Mouse (Mus musculus) MEL (cell line): ENCODE data around the gene Far2. TPM values are rescaled to one million over a fixed set of nuclear protein-coding genes. Genes with fewer than 3 reads are reported as not detected.

Source experiments
- DNase-seq: peaks from one replicate; pipeline ENCODE4 v3.0.0; 2011; ENCODE audit warnings: low read depth, low spot score
- H3K27ac ChIP-seq: 2 replicates; pipeline ENCODE4 v1.5.1; 2012; ENCODE audit warnings: low read depth, mild to moderate bottlenecking, control low read depth, low read length, moderate library complexity; ENCODE audit not compliant: control insufficient read depth
- H3K27me3 ChIP-seq, 2 experiments: fragments of 150-350 bp in 1 of 2; sonication (generic) in 1 of 2; 2 replicates each; pipeline ENCODE4 v1.6.1; 2012; ENCODE audit warnings: low read length in 2 of 2, mild to moderate bottlenecking in 2 of 2, improper control_type of control experiment in 1 of 2, moderate library complexity in 1 of 2; ENCODE audit not compliant: insufficient read depth in 2 of 2, control insufficient read depth in 1 of 2
- H3K36me3 ChIP-seq, 2 experiments: 2 replicates each; pipeline ENCODE4 v1.6.1; 2012 to 2014; ENCODE audit warnings: low read length in 2 of 2, improper control_type of control experiment in 1 of 2, inconsistent platforms in 1 of 2, mild to moderate bottlenecking in 1 of 2; ENCODE audit not compliant: insufficient read depth in 2 of 2, control insufficient read depth in 1 of 2
- H3K4me1 ChIP-seq, 2 experiments: fragments of 150-350 bp in 1 of 2; sonication (generic) in 1 of 2; 2 replicates each; pipeline ENCODE4 v1.6.1; 2012; ENCODE audit warnings: low read length in 2 of 2, improper control_type of control experiment in 1 of 2, mild to moderate bottlenecking in 1 of 2; ENCODE audit not compliant: insufficient read depth in 2 of 2, control insufficient read depth in 1 of 2
- H3K4me3 ChIP-seq, 2 experiments: fragments of 150-350 bp in 1 of 2; sonication (generic) in 1 of 2; 2 replicates each; pipeline ENCODE4 v1.5.1; 2012; ENCODE audit warnings: low read depth in 2 of 2, low read length in 2 of 2, mild to moderate bottlenecking in 2 of 2, moderate library complexity in 2 of 2, control low read depth in 1 of 2, improper control_type of control experiment in 1 of 2; ENCODE audit not compliant: control insufficient read depth in 1 of 2, insufficient read depth in 1 of 2
- H3K79me2 ChIP-seq: 2 replicates; pipeline ENCODE4 v1.6.1; 2012; ENCODE audit warnings: mild to moderate bottlenecking, low read length, moderate library complexity; ENCODE audit not compliant: control insufficient read depth, poor library complexity, insufficient read depth
- H3K9ac ChIP-seq: 2 replicates; pipeline ENCODE4 v1.6.1; 2012; ENCODE audit warnings: low read depth, mild to moderate bottlenecking, control low read depth, low read length, moderate library complexity; ENCODE audit not compliant: control insufficient read depth, poor library complexity, severe bottlenecking
- H3K9me3 ChIP-seq: fragments of 150-350 bp; sonication (generic); replicated peaks from 2 replicates; pipeline ENCODE4 v1.6.1; 2012; ENCODE audit warnings: mild to moderate bottlenecking, low read length, improper control_type of control experiment, moderate library complexity; ENCODE audit not compliant: insufficient read depth
- BHLHE40 ChIP-seq: IDR thresholded peaks from 2 replicates; pipeline ENCODE4 v1.6.1; 2012; ENCODE audit warnings: low read depth, mild to moderate bottlenecking, inconsistent platforms, low read length, improper control_type of control experiment, borderline replicate concordance
- CHD1 ChIP-seq: IDR thresholded peaks from 2 replicates; pipeline ENCODE4 v1.6.1; 2012; ENCODE audit warnings: low read depth, mild to moderate bottlenecking, inconsistent platforms, low read length, improper control_type of control experiment
- CHD2 ChIP-seq: IDR thresholded peaks from 2 replicates; pipeline ENCODE4 v1.6.1; 2011; ENCODE audit warnings: low read length, improper control_type of control experiment
- EP300 ChIP-seq, 2 experiments: IDR thresholded peaks; 2 replicates each; pipeline ENCODE4 v1.6.1; 2011; ENCODE audit warnings: improper control_type of control experiment in 2 of 2, low read length in 2 of 2, low read depth in 1 of 2, mild to moderate bottlenecking in 1 of 2
- GABPA ChIP-seq: IDR thresholded peaks from 2 replicates; pipeline ENCODE4 v1.6.1; 2012; ENCODE audit warnings: low read depth, mild to moderate bottlenecking, inconsistent platforms, low read length, improper control_type of control experiment, moderate library complexity
- GATA1 ChIP-seq: IDR thresholded peaks from 2 replicates; pipeline ENCODE4 v1.6.1; 2011; ENCODE audit warnings: low read depth, low read length, improper control_type of control experiment
- HCFC1 ChIP-seq: IDR thresholded peaks from 2 replicates; pipeline ENCODE4 v1.6.1; 2012; ENCODE audit warnings: low read depth, mild to moderate bottlenecking, inconsistent platforms, low read length, improper control_type of control experiment, moderate library complexity
- MAFK ChIP-seq: IDR thresholded peaks from 2 replicates; pipeline ENCODE4 v1.6.1; 2011; ENCODE audit warnings: low read depth, mild to moderate bottlenecking, low read length, improper control_type of control experiment, borderline replicate concordance
- MEF2A ChIP-seq: IDR thresholded peaks from 2 replicates; pipeline ENCODE4 v1.6.1; 2014; ENCODE audit warnings: low read depth, mild to moderate bottlenecking, inconsistent platforms, low read length, improper control_type of control experiment; ENCODE audit not compliant: poor library complexity, insufficient replicate concordance, severe bottlenecking; ENCODE audit errors: extremely low read depth
- MXI1 ChIP-seq: IDR thresholded peaks from 2 replicates; pipeline ENCODE4 v1.6.1; 2011; ENCODE audit warnings: mild to moderate bottlenecking, low read depth, low read length, improper control_type of control experiment
- MYB ChIP-seq: IDR thresholded peaks from 2 replicates; pipeline ENCODE4 v1.6.1; 2011; ENCODE audit warnings: mild to moderate bottlenecking, low read depth, low read length, improper control_type of control experiment
- SMC3 ChIP-seq: IDR thresholded peaks from 2 replicates; pipeline ENCODE4 v1.6.1; 2011; ENCODE audit warnings: low read depth, low read length, improper control_type of control experiment
- TAL1 ChIP-seq: IDR thresholded peaks from 2 replicates; pipeline ENCODE4 v1.6.1; 2012; ENCODE audit warnings: mild to moderate bottlenecking, inconsistent platforms, low read length, moderate library complexity, mixed read lengths
- UBTF ChIP-seq: IDR thresholded peaks from 2 replicates; pipeline ENCODE4 v1.6.1; 2012; ENCODE audit warnings: low read depth, mild to moderate bottlenecking, inconsistent platforms, low read length, improper control_type of control experiment, moderate library complexity, borderline replicate concordance; ENCODE audit not compliant: insufficient read depth
- USF2 ChIP-seq, 2 experiments: IDR thresholded peaks; 2 replicates each; pipeline ENCODE4 v1.6.1; 2011 to 2012; ENCODE audit warnings: improper control_type of control experiment in 2 of 2, low read length in 2 of 2, borderline replicate concordance in 1 of 2, inconsistent platforms in 1 of 2, low read depth in 1 of 2, mild to moderate bottlenecking in 1 of 2; ENCODE audit not compliant: insufficient read depth in 1 of 2
- ZC3H11A ChIP-seq: IDR thresholded peaks from 2 replicates; pipeline ENCODE4 v1.6.1; 2012; ENCODE audit warnings: low read depth, mild to moderate bottlenecking, inconsistent platforms, low read length, improper control_type of control experiment
- ZKSCAN1 ChIP-seq: IDR thresholded peaks from 2 replicates; pipeline ENCODE4 v1.6.1; 2012; ENCODE audit warnings: low read depth, mild to moderate bottlenecking, inconsistent platforms, low read length, improper control_type of control experiment, moderate library complexity
- ZMIZ1 ChIP-seq: IDR thresholded peaks from 2 replicates; pipeline ENCODE4 v1.6.1; 2012; ENCODE audit warnings: low read depth, mild to moderate bottlenecking, inconsistent platforms, low read length, improper control_type of control experiment, moderate library complexity
- ZNF384 ChIP-seq: IDR thresholded peaks from 2 replicates; pipeline ENCODE4 v1.6.1; 2012; ENCODE audit warnings: low read depth, mild to moderate bottlenecking, inconsistent platforms, low read length, improper control_type of control experiment
- polyA plus RNA-seq, 2 experiments: library from polyadenylated mRNA; stranded (reverse) in 1 of 2; unstranded in 1 of 2; fragments of >175 nt in 1 of 2; fragments of >200 nt in 1 of 2; gene quantifications; 2 replicates each; pipeline versions ENCODE4 v1.2.1 to v1.2.4; 2012; ENCODE audit warnings: low replicate concordance in 2 of 2, low read depth in 1 of 2; ENCODE audit not compliant: insufficient read length in 2 of 2, insufficient read depth in 1 of 2, missing spikeins in 1 of 2
- total RNA-seq: library from RNA; depleted of rRNA; stranded (reverse); fragments of 300-350 nt; gene quantifications from 2 replicates; pipeline ENCODE4 v1.2.3, GENCODE M21; 2012

Far2 gene
- total and polyA plus RNA-seq, 3 experiments, result 0.81 to 2.8 TPM; not detected in 1

DNA sequence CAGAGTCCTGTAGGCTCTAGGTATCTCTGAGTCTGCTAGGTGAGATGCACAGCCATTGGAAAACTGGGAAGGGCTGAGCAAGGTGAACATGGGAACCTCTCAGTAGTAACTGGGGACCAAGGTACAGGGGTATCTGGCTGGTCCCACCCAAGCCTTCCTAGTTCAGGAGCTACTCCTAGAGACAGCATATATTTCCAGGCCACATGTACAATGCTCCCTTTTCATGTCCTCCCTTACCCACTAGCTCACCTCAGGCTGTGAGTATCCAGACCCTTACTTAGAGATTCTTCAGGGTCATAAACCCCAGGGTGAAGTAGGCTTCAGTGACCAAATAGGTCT is 560 bp downstream of the Far2 start:
- Histone ChIP-seq H3K9ac (no peak overlapping the region), H3K27me3 (no peaks in the 10 kb centered on the region), H3K4me1 (no peaks in the 10 kb centered on the region)
- no peak for DNase-seq
- no peak for TF ChIP-seq MXI1
- TF ChIP-seq, all 39 proteins: peak for 0
- no peaks in the 10 kb centered on the region for H3K36me3 ChIP-seq
- no peaks in the 10 kb centered on the region for H3K9me3 ChIP-seq
- no peaks in the 10 kb centered on the region for H3K79me2 ChIP-seq
- no peak overlapping the region for H3K4me3 ChIP-seq
- no peak overlapping the region for H3K27ac ChIP-seq

DNA sequence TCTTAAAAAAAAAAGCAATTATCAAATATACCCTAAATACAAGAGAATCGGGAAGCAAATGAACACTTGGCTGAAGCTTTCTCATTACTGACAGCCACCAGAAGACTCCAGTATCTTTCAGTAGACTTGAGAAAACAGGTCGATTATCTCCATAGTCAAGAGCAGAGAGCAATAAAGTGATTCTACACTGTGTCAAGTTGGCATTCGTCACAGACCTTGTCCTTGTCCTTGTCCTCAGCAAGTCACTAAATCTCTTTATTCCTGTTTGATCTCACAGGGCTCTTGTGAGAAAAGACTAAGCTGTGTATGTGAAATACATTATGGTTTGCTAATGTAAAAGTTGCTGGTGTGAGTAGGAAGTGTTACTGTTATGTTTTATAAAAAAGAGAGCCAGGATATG is 16.1 kb downstream of the Far2 start:
- H3K9ac ChIP-seq, result no peak overlapping the region
- no peak overlapping the region for H3K27ac ChIP-seq
- H3K9me3 ChIP-seq, result no peaks in the 10 kb centered on the region
- no peak for TF ChIP-seq BHLHE40
- TF ChIP-seq ZC3H11A, result no peak
- no peak for TF ChIP-seq ZNF384
- no peak for TF ChIP-seq GABPA
- no peak for TF ChIP-seq EP300 (IDR thresholded peaks at IDR 0.05; ENCODE audit: low read depth in 1 of 2, low read length in 2 of 2)
- no peak for TF ChIP-seq MYB
- TF ChIP-seq MEF2A, result no peak
- no peak for TF ChIP-seq UBTF
- TF ChIP-seq HCFC1, result no peak
- TF ChIP-seq CHD1, result no peak
- no peak for TF ChIP-seq MAFK
- TF ChIP-seq USF2 (IDR thresholded peaks at IDR 0.05; ENCODE audit: borderline replicate concordance in 1 of 2, insufficient read depth in 1 of 2, low read depth in 1 of 2, low read length in 2 of 2), result no peak
- no peak for TF ChIP-seq ZKSCAN1
- no peak for TF ChIP-seq GATA1
- TF ChIP-seq SMC3, result no peak
- TF ChIP-seq TAL1, result no peak
- TF ChIP-seq ZMIZ1, result no peak
- no peak for TF ChIP-seq CHD2
- H3K79me2 ChIP-seq, result no peaks in the 10 kb centered on the region
- DNase-seq, result no peak
- no peaks in the 10 kb centered on the region for H3K4me1 ChIP-seq
- H3K27me3 ChIP-seq, result no peaks in the 10 kb centered on the region
- H3K36me3 ChIP-seq, result no peaks in the 10 kb centered on the region
- H3K4me3 ChIP-seq, result no peak overlapping the region
